Mouse (Mus musculus): ENCODE data around the gene 3110040M04Rik. TPM values are rescaled to one million over a fixed set of nuclear protein-coding genes. Genes with fewer than 3 reads are reported as not detected.
A peak's percentile ranks its signal among the peaks of the same experiment; 100 is the strongest.
"Not testable (repeated sequence)": the region's sequence is repeated elsewhere in the genome, so short reads cannot be mapped to it uniquely, and the experiment has no call there.

3110040M04Rik gene
- polyA plus RNA-seq, 1 experiment from 2014 or later = 0.30 TPM

DNA sequence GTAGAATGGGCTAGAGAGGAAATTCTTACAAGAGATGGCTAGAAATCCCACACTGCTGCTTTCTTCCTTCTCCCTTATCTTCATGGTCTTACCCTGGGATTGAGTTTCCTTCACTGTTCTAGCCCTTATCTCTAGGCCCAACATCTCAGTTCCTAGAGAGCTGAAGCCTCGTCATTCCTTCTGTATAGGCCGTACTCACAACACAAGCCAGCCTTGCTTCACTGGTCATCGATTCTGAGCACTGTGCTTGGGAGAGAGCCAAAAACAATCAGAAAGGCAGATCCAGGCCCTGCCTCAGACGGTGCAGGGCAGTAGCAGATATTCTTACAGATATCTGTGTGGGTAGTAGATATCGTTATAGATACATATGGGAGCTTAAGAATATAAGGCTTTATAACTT lies 4.6 kb downstream of the 3110040M04Rik start:
- H3K4me1 ChIP-seq (replicated peaks; ENCODE audit: control insufficient read depth, insufficient read depth, low read length); H3K4me2 ChIP-seq (ENCODE audit: low read length); DNase-seq (ENCODE audit: low spot score); H3K27me3 ChIP-seq (replicated peaks; ENCODE audit: control insufficient read depth, insufficient read depth, low read length); H3K4me3 ChIP-seq (ENCODE audit: low read depth, low read length); H3K9me3 ChIP-seq (ENCODE audit: control insufficient read depth, low read length); H3K9ac ChIP-seq (ENCODE audit: low read length); H3K36me3 ChIP-seq (ENCODE audit: control insufficient read depth, insufficient read depth, low read length); H3K27ac ChIP-seq (ENCODE audit: low read depth): not testable (repeated sequence)
- WGBS = 64% methylated on average over 3 of the region's 5 CpGs
- 0 out of 2 replicates have a peak, but pooled peaks have one; percentile 19 for ATAC-seq (replicated peaks; ENCODE audit: low FRiP score, low TSS enrichment, low read depth)

DNA sequence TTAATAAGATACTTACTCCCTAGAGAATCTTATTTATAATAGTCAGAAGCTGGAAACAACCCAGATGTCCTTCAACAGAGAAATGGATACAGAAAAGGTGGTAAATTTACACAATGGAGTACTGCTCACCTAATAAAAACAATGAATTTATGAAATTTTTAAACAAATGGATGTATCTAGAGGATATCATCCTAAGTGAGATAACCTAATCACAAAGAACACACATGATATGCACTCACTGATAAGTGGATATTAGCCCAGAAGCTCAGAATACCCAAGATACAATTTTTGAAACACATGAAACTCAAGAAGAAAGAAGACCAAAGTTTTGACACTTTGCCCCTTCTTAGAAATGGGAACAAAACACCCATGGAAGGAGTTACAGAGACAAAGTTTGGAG lies 5.0 kb downstream of the 3110040M04Rik start:
- DNase-seq (ENCODE audit: low spot score); H3K9ac ChIP-seq (ENCODE audit: low read length); H3K36me3 ChIP-seq (ENCODE audit: control insufficient read depth, insufficient read depth, low read length); H3K27ac ChIP-seq (ENCODE audit: low read depth); ATAC-seq (replicated peaks; ENCODE audit: low FRiP score, low TSS enrichment, low read depth); H3K4me2 ChIP-seq (ENCODE audit: low read length); H3K9me3 ChIP-seq (ENCODE audit: control insufficient read depth, low read length); H3K4me3 ChIP-seq (ENCODE audit: low read depth, low read length); H3K4me1 ChIP-seq (replicated peaks; ENCODE audit: control insufficient read depth, insufficient read depth, low read length); H3K27me3 ChIP-seq (replicated peaks; ENCODE audit: control insufficient read depth, insufficient read depth, low read length): not testable (repeated sequence)

DNA sequence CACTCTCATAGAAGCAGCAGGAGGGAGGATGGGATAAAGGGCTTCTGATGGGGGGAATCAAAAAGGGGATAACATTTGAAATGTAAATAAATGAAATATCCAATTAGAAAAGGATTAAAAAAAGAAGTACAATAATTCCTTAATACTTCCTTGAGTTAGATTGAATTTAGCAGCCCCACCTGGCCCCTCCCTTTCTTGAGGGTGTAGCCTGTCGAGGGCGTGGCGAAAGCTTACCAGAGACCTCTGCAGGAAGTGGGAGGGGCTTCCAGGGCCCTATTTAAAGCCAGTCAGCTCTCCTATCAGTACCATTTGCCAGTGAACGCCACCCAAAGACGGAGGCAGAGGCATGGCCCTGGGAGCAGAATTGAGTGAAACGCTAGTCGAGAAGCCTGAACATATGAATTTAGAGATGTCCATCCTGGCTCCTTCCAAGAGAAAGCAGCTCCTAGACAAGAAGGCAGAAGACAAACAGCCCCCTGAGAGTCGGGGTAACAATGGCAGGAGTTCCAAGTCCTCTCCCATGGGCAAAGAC lies 6.0 kb downstream of the 3110040M04Rik start, which contains the start of gene Gm47996:
TSS of gene Gm47996 (plus strand) at position 308 of the 532 bp plus-strand sequence.
- not testable (repeated sequence) for H3K9ac ChIP-seq (ENCODE audit: low read length); H3K36me3 ChIP-seq (ENCODE audit: control insufficient read depth, insufficient read depth, low read length); ATAC-seq (replicated peaks; ENCODE audit: low FRiP score, low TSS enrichment, low read depth); H3K4me2 ChIP-seq (ENCODE audit: low read length); H3K27me3 ChIP-seq (replicated peaks; ENCODE audit: control insufficient read depth, insufficient read depth, low read length); H3K9me3 ChIP-seq (ENCODE audit: control insufficient read depth, low read length); H3K4me1 ChIP-seq (replicated peaks; ENCODE audit: control insufficient read depth, insufficient read depth, low read length); DNase-seq (ENCODE audit: low spot score); H3K4me3 ChIP-seq (ENCODE audit: low read depth, low read length); H3K27ac ChIP-seq (ENCODE audit: low read depth)
- WGBS = 89% methylated on average over 4 of the region's 8 CpGs

DNA sequence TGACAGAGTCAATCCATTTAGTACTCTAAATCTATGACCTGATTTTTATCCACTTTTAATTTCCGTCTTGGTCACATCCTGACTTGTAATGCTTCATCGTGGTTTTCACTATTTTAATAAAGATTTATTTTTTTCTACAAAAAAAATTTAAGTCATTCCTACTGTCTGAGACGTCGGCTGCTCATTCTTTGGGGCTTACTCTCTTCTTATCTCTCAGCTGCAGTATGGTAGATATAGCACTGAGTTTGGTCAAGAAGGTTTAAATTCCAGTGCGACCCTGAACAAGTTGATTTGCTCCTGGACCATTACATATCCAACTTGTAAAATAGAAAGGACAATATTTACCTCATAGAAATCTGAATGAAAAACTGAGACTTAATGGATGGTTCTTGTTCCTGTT lies 7.7 kb downstream of the 3110040M04Rik start:
- not testable (repeated sequence) for ATAC-seq (replicated peaks; ENCODE audit: low FRiP score, low TSS enrichment, low read depth); H3K4me1 ChIP-seq (replicated peaks; ENCODE audit: control insufficient read depth, insufficient read depth, low read length); H3K9me3 ChIP-seq (ENCODE audit: control insufficient read depth, low read length); H3K4me3 ChIP-seq (ENCODE audit: low read depth, low read length); H3K4me2 ChIP-seq (ENCODE audit: low read length); DNase-seq (ENCODE audit: low spot score); H3K27me3 ChIP-seq (replicated peaks; ENCODE audit: control insufficient read depth, insufficient read depth, low read length); H3K9ac ChIP-seq (ENCODE audit: low read length); H3K27ac ChIP-seq (ENCODE audit: low read depth); H3K36me3 ChIP-seq (ENCODE audit: control insufficient read depth, insufficient read depth, low read length)
- WGBS = 87% methylated on average over 5 of the region's 5 CpGs

DNA sequence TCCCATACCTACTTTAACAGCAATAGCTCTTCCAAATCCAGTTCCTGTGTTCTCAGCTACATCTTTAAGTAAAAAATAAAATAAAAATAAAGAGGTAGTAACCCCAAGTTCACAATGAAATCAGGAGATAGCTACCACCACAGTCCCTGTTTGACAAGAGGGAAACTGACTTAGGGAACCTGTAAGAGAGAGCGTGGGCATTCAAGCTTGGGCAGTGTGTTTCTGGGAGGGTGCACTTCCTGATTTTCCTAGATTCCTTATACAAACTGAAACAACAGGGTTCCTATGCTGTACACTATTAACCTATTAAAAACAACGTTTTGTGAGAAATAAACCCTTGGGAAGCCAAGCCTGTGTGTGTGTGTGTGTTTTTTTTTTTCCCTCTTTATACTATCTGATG lies 10.9 kb downstream of the 3110040M04Rik start:
- Histone ChIP-seq H3K9ac (ENCODE audit: low read length) (no peak overlapping the region), H3K27me3 (replicated peaks; ENCODE audit: control insufficient read depth, insufficient read depth, low read length) (no peaks in the 10 kb centered on the region), H3K4me1 (replicated peaks; ENCODE audit: control insufficient read depth, insufficient read depth, low read length) (0 out of 2 replicates have a peak, but pooled peaks cover 2% of the 10 kb centered on the region), H3K36me3 (ENCODE audit: control insufficient read depth, insufficient read depth, low read length) (no peaks in the 10 kb centered on the region), H3K4me2 (ENCODE audit: low read length) (no peak overlapping the region), H3K4me3 (ENCODE audit: low read depth, low read length) (no peak overlapping the region), H3K9me3 (ENCODE audit: control insufficient read depth, low read length) (no peaks in the 10 kb centered on the region), H3K27ac (ENCODE audit: low read depth) (no peak overlapping the region)
- DNase-seq (ENCODE audit: low spot score) (no peak), ATAC-seq (replicated peaks; ENCODE audit: low FRiP score, low TSS enrichment, low read depth) (no peak)
- WGBS = 74% methylated on average over 2 of the region's 2 CpGs

DNA sequence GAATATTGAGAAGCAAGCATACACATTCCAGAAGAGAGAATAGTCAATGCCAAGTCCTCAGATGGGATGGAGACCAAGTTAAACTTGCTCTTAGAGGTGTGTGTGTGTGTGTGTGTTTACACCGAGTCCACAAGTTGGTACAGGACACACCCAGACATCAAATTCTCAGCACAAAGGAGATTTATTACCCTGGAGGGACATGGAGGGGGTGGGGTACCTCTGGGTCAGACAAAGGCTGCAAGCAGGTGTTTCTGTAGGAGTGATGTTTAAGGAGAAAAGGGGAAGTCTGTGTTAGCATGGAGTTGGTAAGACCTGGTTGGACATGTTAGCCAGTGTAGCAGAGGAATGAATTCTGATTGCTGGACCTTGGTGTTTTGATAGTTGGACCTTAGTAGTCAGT lies 12.1 kb downstream of the 3110040M04Rik start:
- H3K4me2 ChIP-seq (ENCODE audit: low read length) = no peak overlapping the region
- H3K4me3 ChIP-seq (ENCODE audit: low read depth, low read length) = no peak overlapping the region
- H3K36me3 ChIP-seq (ENCODE audit: control insufficient read depth, insufficient read depth, low read length) = no peaks in the 10 kb centered on the region
- no peaks in the 10 kb centered on the region for H3K27me3 ChIP-seq (replicated peaks; ENCODE audit: control insufficient read depth, insufficient read depth, low read length)
- 0 out of 2 replicates have a peak, but pooled peaks cover 2% of the 10 kb centered on the region for H3K4me1 ChIP-seq (replicated peaks; ENCODE audit: control insufficient read depth, insufficient read depth, low read length)
- no peaks in the 10 kb centered on the region for H3K9me3 ChIP-seq (ENCODE audit: control insufficient read depth, low read length)
- 41% methylated on average over 1 of the region's 1 CpGs for whole genome bisulfite sequencing
- H3K27ac ChIP-seq (ENCODE audit: low read depth) = no peak overlapping the region
- peak; percentile 72; the same call in 1 of the 2 replicates for ATAC-seq (replicated peaks; ENCODE audit: low FRiP score, low TSS enrichment, low read depth)
- no peak overlapping the region for H3K9ac ChIP-seq (ENCODE audit: low read length)
- no peak for DNase-seq (ENCODE audit: low spot score)

DNA sequence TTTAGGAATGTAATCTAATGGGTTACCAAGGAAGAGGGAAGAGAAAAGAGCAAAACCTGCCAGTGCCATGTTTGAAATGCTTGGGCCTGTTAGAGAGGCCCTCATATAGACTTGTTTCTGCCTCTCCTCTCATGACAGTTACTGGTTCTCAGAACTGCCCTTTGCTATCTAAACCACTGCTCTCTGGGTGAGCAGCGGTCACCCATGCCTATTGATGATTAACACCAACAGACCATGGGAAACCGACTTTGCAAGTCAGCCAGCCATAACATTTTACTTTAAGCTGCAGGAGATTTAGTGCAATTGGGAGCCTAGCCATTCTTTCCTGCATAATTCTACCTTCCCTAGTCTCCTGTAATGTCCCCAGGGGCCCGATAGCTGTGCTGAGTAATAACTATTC lies 12.5 kb downstream of the 3110040M04Rik start:
- Histone ChIP-seq H3K4me3 (ENCODE audit: low read depth, low read length) (no peak overlapping the region), H3K4me1 (replicated peaks; ENCODE audit: control insufficient read depth, insufficient read depth, low read length) (0 out of 2 replicates have a peak, but pooled peaks cover 2% of the 10 kb centered on the region), H3K27me3 (replicated peaks; ENCODE audit: control insufficient read depth, insufficient read depth, low read length) (no peaks in the 10 kb centered on the region), H3K4me2 (ENCODE audit: low read length) (no peak overlapping the region), H3K9me3 (ENCODE audit: control insufficient read depth, low read length) (no peaks in the 10 kb centered on the region), H3K27ac (ENCODE audit: low read depth) (no peak overlapping the region), H3K36me3 (ENCODE audit: control insufficient read depth, insufficient read depth, low read length) (no peaks in the 10 kb centered on the region), H3K9ac (ENCODE audit: low read length) (no peak overlapping the region)
- ATAC-seq (replicated peaks; ENCODE audit: low FRiP score, low TSS enrichment, low read depth) (no peak), DNase-seq (ENCODE audit: low spot score) (no peak)
- 71% methylated on average over 3 of the region's 3 CpGs for WGBS

DNA sequence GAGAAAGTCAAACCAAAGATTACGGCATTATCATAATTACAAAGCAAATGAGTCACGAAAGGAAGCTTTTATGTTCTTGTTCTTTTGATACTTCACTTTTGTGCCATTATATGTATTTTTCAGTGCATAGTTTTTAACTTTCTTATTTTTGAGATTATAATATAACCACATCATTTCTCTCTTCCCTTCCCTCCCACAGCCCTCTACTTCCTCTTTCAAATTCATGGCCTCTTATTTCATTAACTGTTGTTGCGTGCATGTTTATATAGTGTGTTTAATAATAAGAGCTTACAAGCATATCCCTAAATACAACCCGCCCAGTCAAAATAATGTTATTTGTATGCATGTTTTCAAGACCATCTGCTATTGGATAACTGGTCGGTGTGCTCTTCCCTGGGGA lies 15.1 kb downstream of the 3110040M04Rik start:
- 89% methylated on average over 5 of the region's 5 CpGs for WGBS
- no peak for ATAC-seq (replicated peaks; ENCODE audit: low FRiP score, low TSS enrichment, low read depth)

DNA sequence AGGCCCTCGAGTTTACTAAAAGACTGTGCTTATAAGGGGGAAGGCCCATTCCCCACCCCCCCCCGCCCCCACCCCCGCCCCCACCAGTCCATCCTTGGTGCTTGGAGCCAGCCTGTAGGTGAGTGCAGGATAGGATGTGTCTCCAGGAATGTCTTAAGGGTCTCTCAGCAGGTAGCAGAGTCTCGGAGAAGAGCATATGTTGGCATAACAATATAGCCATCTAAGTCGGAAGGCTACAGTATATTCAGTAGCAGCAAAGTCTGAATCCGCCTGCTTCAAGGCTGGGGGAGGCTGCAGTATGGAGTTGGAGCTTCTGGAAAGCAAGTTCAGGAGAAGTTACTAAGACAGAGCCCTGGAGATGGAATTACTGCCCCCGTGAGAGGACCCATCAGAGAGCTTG lies 16.2 kb downstream of the 3110040M04Rik start:
- Histone ChIP-seq H3K4me1 (replicated peaks; ENCODE audit: control insufficient read depth, insufficient read depth, low read length) (no peaks in the 10 kb centered on the region), H3K9me3 (ENCODE audit: control insufficient read depth, low read length) (no peaks in the 10 kb centered on the region), H3K4me2 (ENCODE audit: low read length) (no peak overlapping the region), H3K9ac (ENCODE audit: low read length) (no peak overlapping the region), H3K4me3 (ENCODE audit: low read depth, low read length) (no peak overlapping the region), H3K36me3 (ENCODE audit: control insufficient read depth, insufficient read depth, low read length) (no peaks in the 10 kb centered on the region), H3K27ac (ENCODE audit: low read depth) (no peak overlapping the region), H3K27me3 (replicated peaks; ENCODE audit: control insufficient read depth, insufficient read depth, low read length) (no peaks in the 10 kb centered on the region)
- 70% methylated on average over 7 of the region's 7 CpGs for WGBS
- ATAC-seq (replicated peaks; ENCODE audit: low FRiP score, low TSS enrichment, low read depth) = no peak
- DNase-seq (ENCODE audit: low spot score) = no peak

More for the DNA sequence above, 15.1 kb downstream of the 3110040M04Rik start:
- Histone ChIP-seq H3K36me3 (ENCODE audit: control insufficient read depth, insufficient read depth, low read length) (no peaks in the 10 kb centered on the region), H3K9ac (ENCODE audit: low read length) (no peak overlapping the region), H3K27ac (ENCODE audit: low read depth) (no peak overlapping the region), H3K4me1 (replicated peaks; ENCODE audit: control insufficient read depth, insufficient read depth, low read length) (0 out of 2 replicates have a peak, but pooled peaks cover 2% of the 10 kb centered on the region), H3K9me3 (ENCODE audit: control insufficient read depth, low read length) (no peaks in the 10 kb centered on the region), H3K27me3 (replicated peaks; ENCODE audit: control insufficient read depth, insufficient read depth, low read length) (no peaks in the 10 kb centered on the region), H3K4me3 (ENCODE audit: low read depth, low read length) (no peak overlapping the region), H3K4me2 (ENCODE audit: low read length) (no peak overlapping the region)
- DNase-seq (ENCODE audit: low spot score) = no peak
